Mouse (Mus musculus): ENCODE results near the gene Gm49378.

DNA sequence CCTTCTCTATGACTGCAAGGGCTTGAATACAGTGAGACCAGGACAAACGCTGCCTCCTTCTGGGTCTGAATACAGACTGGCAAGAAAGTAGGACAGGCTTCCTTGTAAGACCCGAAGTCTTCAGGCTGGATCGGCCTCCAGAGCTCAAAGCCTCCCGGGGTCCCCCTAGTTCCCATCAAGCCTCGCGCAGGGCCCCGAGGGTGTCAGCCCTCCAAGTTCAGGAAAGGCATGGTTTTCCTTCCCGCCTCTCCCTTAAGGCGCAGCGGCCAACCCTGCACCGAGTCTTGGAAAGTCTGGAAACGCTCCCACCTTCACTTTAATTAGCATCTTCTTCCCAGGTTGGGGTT lies 33.8 kb upstream of the Gm49378 start:
- TF ChIP-seq CTCF (IDR thresholded peaks at IDR 0.05; ENCODE audit: control insufficient read depth, insufficient read depth, insufficient replicate concordance, low read depth, low read length) (no peak), POLR2A (IDR thresholded peaks at IDR 0.05; ENCODE audit: control insufficient read depth, low read depth, low read length) (no peak)

All from testis, adult 2 months (tissue).